Mouse (Mus musculus): ENCODE results near the gene Gm9125. TPM values are rescaled to one million over a fixed set of nuclear protein-coding genes. Genes with fewer than 3 reads are reported as not detected.

The Gm9125 gene
- not detected for polyA plus RNA-seq (2014; fragmentation: Illumina TruSeq; extraction: RNeasy Lipid Tissue Mini Kit (QIAGEN cat#74804); ENCODE audit: low read depth, low replicate concordance)

GRCm38 (mm10) chr3:94054785-94055184, at the start of gene Gm9125:
Gm9125 (minus strand) TSS chr3:94054885.

DNA sequence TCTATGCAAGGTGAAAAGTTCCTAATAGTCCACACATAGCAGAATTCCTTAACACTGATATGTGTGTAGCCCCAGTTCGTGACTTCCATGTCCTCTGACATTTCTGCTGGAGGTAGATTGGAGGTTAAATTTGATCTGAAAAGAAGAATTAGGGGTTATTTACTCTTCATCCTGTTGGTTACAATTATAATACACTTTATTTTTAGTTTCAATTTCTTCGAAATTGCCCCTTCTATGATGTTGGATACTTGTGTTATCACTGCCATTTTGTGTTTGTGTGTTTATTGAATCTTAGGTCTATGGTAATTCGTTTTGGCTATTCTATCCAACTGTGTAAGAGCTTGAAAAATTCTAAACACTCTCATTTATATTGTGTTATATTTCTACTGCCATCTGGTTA, 17.9 kb upstream of the Gm9125 start, which contains the start of gene Gm10697:
TSS of gene Gm10697 (minus strand) at position 101 of the 400 bp plus-strand sequence.

Other genes with a start within 250 kb of the Gm9125 start
- not detected for gene Tdpoz3, start 228.9 kb downstream of the Gm9125 start, polyA plus RNA-seq (2014; fragmentation: Illumina TruSeq; extraction: RNeasy Lipid Tissue Mini Kit (QIAGEN cat#74804); ENCODE audit: low read depth, low replicate concordance)
- gene Gm9117, start 111.3 kb downstream of the Gm9125 start, polyA plus RNA-seq (2014; fragmentation: Illumina TruSeq; extraction: RNeasy Lipid Tissue Mini Kit (QIAGEN cat#74804); ENCODE audit: low read depth, low replicate concordance) = not detected
- gene Tdpoz5, start 93.6 kb downstream of the Gm9125 start, polyA plus RNA-seq (2014; fragmentation: Illumina TruSeq; extraction: RNeasy Lipid Tissue Mini Kit (QIAGEN cat#74804); ENCODE audit: low read depth, low replicate concordance) = not detected
- gene Gm10697, start 17.8 kb upstream of the Gm9125 start, polyA plus RNA-seq (2014; fragmentation: Illumina TruSeq; extraction: RNeasy Lipid Tissue Mini Kit (QIAGEN cat#74804); ENCODE audit: low read depth, low replicate concordance) = not detected
- gene Gm10696, start 123.3 kb upstream of the Gm9125 start, polyA plus RNA-seq (2014; fragmentation: Illumina TruSeq; extraction: RNeasy Lipid Tissue Mini Kit (QIAGEN cat#74804); ENCODE audit: low read depth, low replicate concordance) = not detected
- gene Gm5286, start 141.8 kb upstream of the Gm9125 start, polyA plus RNA-seq (2014; fragmentation: Illumina TruSeq; extraction: RNeasy Lipid Tissue Mini Kit (QIAGEN cat#74804); ENCODE audit: low read depth, low replicate concordance) = not detected
- not detected for gene Gm4778, start 209.2 kb upstream of the Gm9125 start, polyA plus RNA-seq (2014; fragmentation: Illumina TruSeq; extraction: RNeasy Lipid Tissue Mini Kit (QIAGEN cat#74804); ENCODE audit: low read depth, low replicate concordance)

All from adipose tissue, adult 10 weeks (tissue).